Mouse (Mus musculus) kidney, adult 2 months (tissue): ENCODE measurements around the gene Atp1a1.

Experiments
- CTCF ChIP-seq: fragments of 200-500 bp; conservative IDR thresholded peaks from 2 replicates; pipeline ENCODE4 v1.5.1; 2011; ENCODE audit warnings: low read depth, mild to moderate bottlenecking, control low read depth, low read length, moderate library complexity, mixed read lengths; ENCODE audit not compliant: insufficient read depth, insufficient read length
- POLR2A ChIP-seq: fragments of 200-500 bp; IDR thresholded peaks from one replicate; pipeline ENCODE4 v1.6.1; 2011; ENCODE audit warnings: low read depth, low read length, control low read depth

- TF ChIP-seq POLR2A (no peak), CTCF (no peak)
These were observed 76.2 kb downstream of the Atp1a1 start for GRCm38 (mm10) chr3:101528157-101528899.
